Mouse (Mus musculus) forebrain, postnatal 0 days (tissue): ENCODE measurements around the gene Ggact. TPM values are rescaled to one million over a fixed set of nuclear protein-coding genes. Genes with fewer than 3 reads are reported as not detected.

ENCODE experiments used
- ATAC-seq: fragments of 200-750 bp; cut with Nextera tagmentation; 2 replicates; pipeline ENCODE4 v1.8.0; 2017; ENCODE audit warnings: mild to moderate bottlenecking, moderate library complexity
- DNase-seq: peaks from one replicate; pipeline ENCODE4 v3.0.0-alpha.2; 2015
- H3K27ac ChIP-seq: fragments of 300-500 bp; sonication (generic); 2 replicates; pipeline ENCODE4 v1.5.1; 2014; ENCODE audit warnings: low read depth, mild to moderate bottlenecking, antibody characterized with exemption, low read length, moderate library complexity, mixed read lengths
- H3K27me3 ChIP-seq: fragments of 300-500 bp; sonication (generic); 2 replicates; pipeline ENCODE4 v1.6.1; 2014; ENCODE audit warnings: mild to moderate bottlenecking, low read length, mixed read lengths; ENCODE audit not compliant: insufficient read depth
- H3K36me3 ChIP-seq: fragments of 300-500 bp; sonication (generic); 2 replicates; pipeline ENCODE4 v1.6.1; 2014; ENCODE audit warnings: mild to moderate bottlenecking, moderate library complexity; ENCODE audit not compliant: insufficient read depth
- H3K4me1 ChIP-seq: fragments of 300-500 bp; sonication (generic); 2 replicates; pipeline ENCODE4 v1.6.1; 2014; ENCODE audit warnings: antibody characterized with exemption; ENCODE audit not compliant: insufficient read depth
- H3K4me2 ChIP-seq: fragments of 300-500 bp; sonication (generic); 2 replicates; pipeline ENCODE4 v1.6.1; 2014; ENCODE audit warnings: low read depth, mild to moderate bottlenecking, moderate library complexity
- H3K4me3 ChIP-seq: fragments of 300-500 bp; sonication (generic); 2 replicates; pipeline ENCODE4 v1.5.1; 2014; ENCODE audit warnings: low read depth, low read length, mixed read lengths
- H3K9ac ChIP-seq: fragments of 300-500 bp; sonication (generic); 2 replicates; pipeline ENCODE4 v1.6.1; 2014; ENCODE audit warnings: mild to moderate bottlenecking
- H3K9me3 ChIP-seq: fragments of 300-500 bp; sonication (generic); 2 replicates; pipeline ENCODE4 v1.6.1; 2016; ENCODE audit warnings: low read length
- CTCF ChIP-seq: sonication (generic); IDR thresholded peaks from 2 replicates; pipeline ENCODE4 v1.5.1; 2016; ENCODE audit warnings: antibody characterized with exemption, control low read depth, low read depth
- WGBS: fragments of 180-500 bp; shearing (Covaris S2); extraction: QIAGEN DNeasy Blood & Tissue Kit; methylation state at CpG from one replicate; pipeline ENCODE4 v1.1.7; 2014; 5-methylcytosine and 5-hydroxymethylcytosine counted together
- polyA plus RNA-seq: library from polyadenylated mRNA; unstranded; fragments of >200 nt; fragmentation: Nextera tagmentation; extraction: Ambion mirVana; gene quantifications from 2 replicates; pipeline ENCODE4 v1.2.1, GENCODE M21; 2015
- total RNA-seq: library from RNA; depleted of rRNA; stranded (reverse); fragments of >200 nt; gene quantifications from 2 replicates; pipeline ENCODE4 v1.2.3, GENCODE M21; 2014

The Ggact gene
- total and polyA plus RNA-seq, 2 experiments from 2014 or later: 18.8 to 19.2 TPM

DNA sequence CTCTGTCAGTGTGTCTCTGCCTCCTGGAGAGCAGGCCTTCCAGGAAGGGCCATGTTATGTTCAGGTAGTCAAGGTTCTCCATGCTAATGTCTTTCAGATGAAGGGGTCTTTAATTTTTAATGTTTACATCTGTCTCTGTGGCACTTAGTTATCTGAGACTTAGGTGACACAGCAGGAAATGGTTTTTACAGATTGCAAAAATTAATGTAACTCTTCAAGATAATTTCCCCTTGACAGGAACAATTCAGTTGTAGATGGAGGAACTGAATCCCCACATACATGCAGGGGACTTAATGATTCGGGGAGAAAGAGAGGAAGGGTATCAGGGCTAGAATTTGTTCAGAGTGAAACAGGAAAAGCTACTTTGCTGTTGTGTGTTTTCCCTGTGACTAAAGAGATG is 26.3 kb downstream of the Ggact start:
- TF ChIP-seq CTCF: no peak
- Histone ChIP-seq H3K36me3 (no peaks in the 10 kb centered on the region), H3K4me1 (0 out of 2 replicates have a peak, but pooled peaks cover 12% of the 10 kb centered on the region), H3K27me3 (no peaks in the 10 kb centered on the region), H3K27ac (no peak overlapping the region), H3K9me3 (no peaks in the 10 kb centered on the region), H3K9ac (no peak overlapping the region), H3K4me2 (no peak overlapping the region), H3K4me3 (no peak overlapping the region)
- no peak for DNase-seq
- WGBS: 96% methylated on average over 1 of the region's 1 CpGs
- no peak for ATAC-seq

DNA sequence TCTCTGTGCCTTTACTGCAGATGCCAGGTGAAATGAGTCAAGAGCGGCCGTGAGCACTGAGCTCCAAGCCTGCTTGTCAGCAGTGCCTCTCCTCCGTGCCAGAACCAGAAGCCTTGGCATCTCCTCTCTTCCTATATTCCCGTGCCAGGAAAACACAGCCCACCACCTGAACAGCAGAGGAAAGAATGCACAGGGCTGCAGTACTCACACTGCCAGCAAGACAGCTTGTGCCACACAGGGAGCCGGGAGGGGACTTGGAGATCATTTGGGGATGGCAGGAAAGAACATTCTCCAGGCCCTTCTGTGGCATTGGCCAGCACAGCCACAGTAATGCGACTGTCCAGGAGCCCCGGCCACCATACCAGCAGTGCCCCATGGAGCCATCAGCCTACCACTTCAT is 27.7 kb downstream of the Ggact start:
- DNase-seq (peak; percentile 49), ATAC-seq (0 out of 2 replicates have a peak, but pooled peaks have one; percentile 12)
- H3K4me3 ChIP-seq: no peak overlapping the region

DNA sequence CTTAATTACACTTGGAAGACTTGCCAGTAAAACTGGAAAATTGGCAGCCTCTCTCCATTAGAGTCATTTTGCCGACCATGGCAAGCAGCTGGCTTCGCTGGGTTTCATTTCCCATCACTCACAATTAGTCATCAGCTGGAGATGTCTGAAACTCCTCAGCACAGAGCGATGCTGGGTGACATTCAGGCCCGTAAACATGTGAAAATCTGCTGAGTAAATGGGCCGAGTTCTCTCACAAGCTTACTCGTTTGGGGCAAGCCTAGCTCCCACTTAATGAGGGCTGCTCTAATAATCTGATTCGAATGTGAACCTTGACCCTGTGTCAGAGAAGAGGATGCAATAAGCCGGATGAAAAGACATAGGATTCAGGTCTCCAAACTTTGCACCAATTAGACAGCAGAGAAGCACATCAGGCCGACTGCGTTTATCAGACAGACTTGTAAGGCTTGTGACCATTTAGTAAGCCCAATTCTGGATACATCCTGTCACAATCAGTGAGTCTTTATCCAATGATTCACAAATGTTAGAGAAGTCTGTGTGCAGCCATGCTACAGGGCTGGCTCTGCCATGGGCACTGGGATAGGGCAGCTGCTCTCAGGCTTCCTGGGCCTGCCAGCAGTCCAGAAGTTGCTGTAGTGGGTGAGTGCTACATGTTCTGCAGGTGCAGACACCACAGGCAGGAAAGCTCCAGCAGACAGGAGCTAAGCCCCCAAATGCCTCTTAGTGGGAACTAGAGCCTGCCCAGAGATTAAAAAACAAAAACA is 29.6 kb downstream of the Ggact start:
- no peaks in the 10 kb centered on the region for H3K36me3 ChIP-seq
- 0 out of 2 replicates have a peak, but pooled peaks cover 12% of the 10 kb centered on the region for H3K4me1 ChIP-seq
- no peak overlapping the region for H3K4me2 ChIP-seq
- DNase-seq (peak; percentile 70), ATAC-seq (peak; percentile 79)
- H3K9me3 ChIP-seq: no peaks in the 10 kb centered on the region
- no peak overlapping the region for H3K27ac ChIP-seq
- no peak overlapping the region for H3K4me3 ChIP-seq
- no peaks in the 10 kb centered on the region for H3K27me3 ChIP-seq
- H3K9ac ChIP-seq: no peak overlapping the region
- 14% methylated on average over 10 of the region's 10 CpGs for WGBS
- no peak for TF ChIP-seq CTCF

More for the DNA sequence above, 27.7 kb downstream of the Ggact start:
- H3K36me3 ChIP-seq: no peaks in the 10 kb centered on the region
- H3K4me1 ChIP-seq: 0 out of 2 replicates have a peak, but pooled peaks cover 12% of the 10 kb centered on the region
- no peaks in the 10 kb centered on the region for H3K9me3 ChIP-seq
- TF ChIP-seq CTCF: no peak
- H3K4me2 ChIP-seq: no peak overlapping the region
- no peak overlapping the region for H3K9ac ChIP-seq
- H3K27me3 ChIP-seq: no peaks in the 10 kb centered on the region
- H3K27ac ChIP-seq: no peak overlapping the region
- 49% methylated on average over 7 of the region's 7 CpGs for WGBS

DNA sequence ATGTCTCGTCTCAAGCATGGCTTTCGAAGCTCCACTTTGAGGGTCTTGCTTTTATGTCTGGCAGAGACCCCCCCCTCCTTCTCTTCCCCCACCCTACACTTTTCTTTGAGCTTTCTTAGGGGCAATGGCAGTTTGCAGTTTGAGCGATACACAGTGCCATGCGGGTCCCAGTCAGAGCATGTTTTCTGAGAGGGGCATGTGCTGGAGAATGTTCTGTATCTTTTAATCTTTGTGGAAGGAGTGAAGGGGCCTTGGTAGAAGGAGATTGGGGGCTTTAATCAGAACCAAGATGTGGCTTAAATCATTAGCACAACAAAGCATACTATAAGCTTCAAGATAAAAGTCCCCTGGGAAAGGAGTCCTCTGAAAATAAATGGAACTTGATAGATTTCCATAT is 30.1 kb downstream of the Ggact start:
- DNase-seq (no peak), ATAC-seq (peak; percentile 15; the same call in 1 of the 2 replicates)
- Histone ChIP-seq H3K4me3 (no peak overlapping the region), H3K4me2 (no peak overlapping the region), H3K36me3 (no peaks in the 10 kb centered on the region), H3K9ac (no peak overlapping the region), H3K27ac (no peak overlapping the region), H3K4me1 (0 out of 2 replicates have a peak, but pooled peaks cover 12% of the 10 kb centered on the region), H3K9me3 (no peaks in the 10 kb centered on the region), H3K27me3 (no peaks in the 10 kb centered on the region)
- TF ChIP-seq CTCF: no peak
- 20% methylated on average over 4 of the region's 4 CpGs for WGBS

DNA sequence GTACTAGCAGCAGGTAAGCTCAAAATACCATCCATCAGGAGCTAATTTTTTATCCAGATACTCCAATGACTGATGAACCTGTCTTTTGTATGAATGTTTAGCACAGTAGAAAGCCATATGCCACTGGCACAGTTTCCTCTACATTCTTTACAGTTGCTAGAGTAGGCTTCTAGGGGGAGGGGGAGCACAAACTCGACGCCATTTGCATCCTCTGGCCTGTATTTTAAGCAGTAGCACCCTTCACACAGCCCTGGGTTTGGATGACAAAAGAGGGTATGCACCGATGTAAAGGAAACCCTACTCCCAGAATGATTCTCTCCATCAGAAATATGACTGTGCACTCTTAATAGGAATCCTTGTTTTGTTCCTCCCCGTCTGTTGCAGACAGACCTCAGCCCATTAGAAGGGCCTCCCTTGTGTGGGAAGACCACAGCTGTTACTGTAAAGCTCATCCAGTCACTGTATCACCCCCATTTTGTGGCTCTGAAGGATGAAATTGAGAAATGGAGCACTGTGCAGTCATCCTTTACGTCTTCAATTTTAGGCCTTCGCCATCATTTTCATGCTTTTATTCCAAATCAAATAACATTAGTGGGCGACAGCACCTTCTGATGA is 30.7 kb downstream of the Ggact start:
- H3K9ac ChIP-seq: no peak overlapping the region
- H3K4me1 ChIP-seq: 0 out of 2 replicates have a peak, but pooled peaks cover 12% of the 10 kb centered on the region
- H3K36me3 ChIP-seq: no peaks in the 10 kb centered on the region
- no peaks in the 10 kb centered on the region for H3K27me3 ChIP-seq
- no peak for TF ChIP-seq CTCF
- no peak for DNase-seq
- no peaks in the 10 kb centered on the region for H3K9me3 ChIP-seq
- ATAC-seq: no peak
- WGBS: 46% methylated on average over 7 of the region's 7 CpGs
- H3K27ac ChIP-seq: no peak overlapping the region
- H3K4me2 ChIP-seq: no peak overlapping the region
- no peak overlapping the region for H3K4me3 ChIP-seq

DNA sequence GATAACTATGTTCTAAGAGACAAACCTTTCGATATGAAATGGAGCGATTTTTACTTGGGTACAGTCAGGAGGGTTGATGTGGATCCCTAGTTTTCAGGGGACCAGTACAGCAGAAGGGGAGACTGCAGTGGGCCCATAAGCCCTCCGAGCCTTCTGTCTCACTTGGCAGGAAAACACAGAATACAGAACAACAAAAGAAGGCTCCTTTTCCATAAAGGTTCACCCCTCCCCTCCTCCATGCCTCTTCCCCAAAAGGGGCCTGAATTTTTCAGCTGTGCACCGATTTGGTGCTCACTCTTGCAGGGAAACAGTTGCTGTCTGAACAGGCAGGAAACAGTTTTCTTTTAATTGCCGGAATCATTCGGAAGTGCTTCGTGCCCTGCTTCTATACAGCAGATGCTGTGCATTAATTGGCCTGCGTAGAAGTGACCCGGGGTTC is 31.3 kb downstream of the Ggact start:
- Histone ChIP-seq H3K9me3 (no peaks in the 10 kb centered on the region), H3K36me3 (no peaks in the 10 kb centered on the region), H3K4me3 (no peak overlapping the region), H3K4me2 (no peak overlapping the region), H3K27me3 (no peaks in the 10 kb centered on the region), H3K27ac (no peak overlapping the region), H3K4me1 (0 out of 2 replicates have a peak, but pooled peaks cover 12% of the 10 kb centered on the region), H3K9ac (no peak overlapping the region)
- peak; percentile 25 for ATAC-seq
- WGBS: 21% methylated on average over 9 of the region's 9 CpGs
- TF ChIP-seq CTCF: no peak
- DNase-seq: peak; percentile 37

DNA sequence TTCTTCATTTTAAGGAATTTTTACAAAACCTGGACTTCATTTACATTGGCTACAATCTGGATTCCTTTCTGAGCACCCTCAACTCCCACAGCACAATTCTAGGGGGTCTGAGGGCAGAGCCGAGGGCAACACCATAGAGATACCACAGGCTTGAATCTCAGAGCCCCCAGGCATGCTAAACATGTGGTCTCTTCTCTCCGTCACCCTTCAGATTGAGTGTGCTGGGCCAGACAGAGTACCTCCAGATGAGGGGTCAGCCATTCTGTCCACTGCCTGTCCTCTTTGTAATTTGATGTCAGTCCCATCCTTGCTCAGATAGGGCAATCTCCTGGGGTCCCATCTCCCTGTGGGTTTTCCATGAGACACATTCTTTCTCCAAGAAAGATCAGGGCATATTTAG is 31.9 kb downstream of the Ggact start:
- no peaks in the 10 kb centered on the region for H3K27me3 ChIP-seq
- H3K4me1 ChIP-seq: 0 out of 2 replicates have a peak, but pooled peaks cover 12% of the 10 kb centered on the region
- 67% methylated on average over 2 of the region's 2 CpGs for WGBS
- DNase-seq (no peak), ATAC-seq (no peak)
- no peak for TF ChIP-seq CTCF
- H3K36me3 ChIP-seq: no peaks in the 10 kb centered on the region
- no peak overlapping the region for H3K4me2 ChIP-seq
- H3K9ac ChIP-seq: no peak overlapping the region
- H3K27ac ChIP-seq: no peak overlapping the region
- no peaks in the 10 kb centered on the region for H3K9me3 ChIP-seq
- no peak overlapping the region for H3K4me3 ChIP-seq
